Mouse (Mus musculus): Measurements from ENCODE around the gene Dnajc22. TPM values are rescaled to one million over a fixed set of nuclear protein-coding genes. Genes with fewer than 3 reads are reported as not detected.

Gene Dnajc22
- total RNA-seq (2023): not detected

DNA sequence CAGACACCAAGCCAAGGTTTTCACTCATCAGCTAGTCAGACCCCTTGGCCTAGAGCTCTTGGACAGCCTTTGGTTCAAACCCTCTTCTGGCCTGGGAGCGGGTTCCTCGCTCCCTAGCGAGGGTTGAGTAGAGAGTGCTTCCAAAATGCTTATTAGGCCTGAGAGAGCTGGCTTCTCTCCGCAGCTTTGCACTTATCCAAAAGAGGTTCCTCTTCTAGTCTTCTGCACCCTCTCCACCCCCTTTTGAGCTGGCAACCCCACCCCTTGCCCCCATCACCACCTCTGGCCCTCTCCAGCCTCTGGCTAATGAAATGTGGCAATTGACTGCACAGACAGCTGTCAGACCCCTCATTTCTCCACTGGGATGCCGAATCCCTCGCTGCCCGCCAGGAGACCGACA is at the start of gene Dnajc22:
Dnajc22 (plus strand) TSS at position 301 of the 400 bp plus-strand sequence.

DNA sequence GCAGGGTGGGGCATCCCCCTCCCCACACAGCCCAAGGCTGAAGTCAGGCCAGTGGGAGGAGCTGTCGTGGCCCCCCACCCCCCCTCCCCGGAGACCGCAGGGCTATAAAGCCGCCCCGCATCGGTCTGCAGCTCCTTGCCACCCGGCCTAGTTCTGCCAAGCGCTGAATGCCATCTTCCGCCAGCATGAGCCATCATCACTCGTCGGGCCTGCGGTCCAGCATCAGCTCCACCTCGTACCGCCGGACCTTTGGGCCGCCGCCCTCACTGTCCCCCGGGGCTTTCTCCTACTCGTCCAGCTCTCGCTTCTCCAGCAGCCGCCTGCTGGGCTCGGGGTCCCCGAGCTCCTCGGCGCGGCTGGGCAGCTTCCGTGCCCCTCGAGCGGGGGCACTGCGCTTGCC is 37.9 kb upstream of the Dnajc22 start, which contains the start of gene Prph:
Prph (plus strand) TSS at position 135 of the 400 bp plus-strand sequence.

DNA sequence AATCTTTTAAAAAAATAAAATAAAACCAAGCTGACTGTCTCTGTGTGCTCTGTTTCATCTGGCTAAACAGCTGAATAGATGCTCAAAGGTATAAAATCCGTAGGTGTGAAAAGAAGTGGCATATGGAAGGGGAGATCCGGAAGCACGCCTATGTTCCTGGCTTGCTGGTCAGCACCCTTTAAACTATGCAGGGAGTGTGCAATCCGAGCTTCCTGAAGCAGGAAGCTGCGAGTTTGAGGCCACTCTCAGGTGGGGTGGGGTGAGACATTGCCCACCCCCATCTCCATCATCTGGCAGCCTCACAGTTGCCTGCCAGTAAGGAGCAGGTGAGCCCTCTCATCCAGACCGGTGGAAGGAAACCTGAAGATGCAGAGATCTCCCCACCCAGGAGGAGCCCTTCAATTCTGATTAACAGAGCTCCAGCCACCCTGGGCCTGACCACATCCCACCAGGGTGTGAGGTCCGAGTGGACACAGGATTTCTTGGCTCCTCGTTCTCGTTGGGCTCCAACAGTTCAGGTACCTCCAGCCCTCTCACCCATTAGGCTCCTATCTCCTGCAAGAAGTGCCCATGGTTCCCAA is 18.9 kb upstream of the Dnajc22 start, which contains the start of gene Troap:
Troap (plus strand) TSS at position 557 of the 581 bp plus-strand sequence.

DNA sequence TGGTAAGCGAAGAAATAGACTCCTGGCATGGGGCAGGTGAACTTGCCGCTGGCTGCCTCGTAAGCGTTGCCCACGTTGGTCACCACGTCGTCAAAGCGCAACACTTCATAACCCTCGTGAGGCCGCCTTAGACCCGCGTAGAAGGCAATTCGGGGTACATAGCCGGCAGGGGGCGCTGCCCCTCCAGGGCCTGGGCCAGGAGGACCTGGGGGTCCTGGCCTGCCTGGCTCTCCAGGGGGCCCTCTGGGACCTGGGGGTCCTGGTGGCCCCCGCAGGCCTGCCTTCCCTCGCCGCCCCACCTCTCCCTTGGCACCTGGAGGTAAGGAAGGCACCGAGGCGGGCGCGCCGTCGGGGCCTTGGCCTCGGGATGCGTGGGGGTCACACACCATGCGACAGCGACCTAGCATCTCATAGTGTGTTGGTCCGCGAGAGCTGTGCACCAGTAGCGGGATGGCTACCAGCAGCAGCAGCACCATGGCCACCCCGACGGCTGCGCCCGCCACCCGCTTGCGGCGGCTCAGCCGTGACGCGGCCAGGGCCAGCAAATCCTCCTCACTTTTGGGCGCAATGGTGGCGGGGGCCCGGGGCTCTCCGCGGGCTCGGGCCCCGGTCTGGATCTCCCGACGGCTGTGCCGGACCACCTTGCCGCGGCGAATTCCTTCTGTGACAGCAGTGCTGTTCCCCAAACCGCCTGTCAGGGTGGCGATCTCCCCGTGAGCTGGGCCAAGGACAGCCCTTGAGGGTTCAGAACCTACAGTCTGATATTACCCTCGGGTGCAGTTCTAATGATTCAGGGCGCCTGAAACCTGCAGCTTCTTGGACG is 5.5 kb upstream of the Dnajc22 start, which contains the start of gene C1ql4:
C1ql4 (minus strand) TSS at position 565 of the 823 bp plus-strand sequence.

DNA sequence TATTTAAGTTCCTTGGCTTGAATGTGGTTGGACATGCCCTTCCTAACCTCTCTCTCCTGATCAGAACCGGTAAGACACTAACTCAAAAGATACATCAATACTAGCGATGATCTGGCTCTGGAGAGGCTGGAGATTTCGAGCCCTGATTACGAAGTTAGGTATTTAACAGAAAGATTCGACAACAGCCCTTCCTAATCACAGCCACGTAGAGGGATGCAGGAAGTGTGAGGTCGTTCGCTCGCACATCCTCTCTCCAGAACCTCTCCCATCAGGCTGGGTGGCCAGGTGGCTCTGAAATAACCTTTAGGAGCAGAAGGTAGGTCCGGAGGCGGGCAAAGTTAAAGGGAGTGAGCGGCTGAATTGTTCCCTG is 32.7 kb downstream of the Dnajc22 start, which contains the start of gene Spats2:
Spats2 (plus strand) TSS at position 206 of the 370 bp plus-strand sequence.

Other genes starting within 250 kb of the Dnajc22 start
- gene Kmt2d, start 222.0 kb upstream of the Dnajc22 start, total RNA-seq (2023): 276 TPM
- gene Rhebl1, start 198.6 kb upstream of the Dnajc22 start, total RNA-seq (2023): 24.9 TPM
- gene Dhh, start 194.6 kb upstream of the Dnajc22 start, total RNA-seq (2023): not detected
- 388 TPM for gene Lmbr1l, start 174.9 kb upstream of the Dnajc22 start, total RNA-seq (2023)
- gene Tuba1b, start 158.6 kb upstream of the Dnajc22 start, total RNA-seq (2023): 217 TPM
- gene Gm49450, start 139.6 kb upstream of the Dnajc22 start, total RNA-seq (2023): not detected
- gene Tuba1a, start 139.5 kb upstream of the Dnajc22 start, total RNA-seq (2023): 261 TPM
- 64.0 TPM for gene Tuba1c, start 63.3 kb upstream of the Dnajc22 start, total RNA-seq (2023)
- not detected for gene Prph, start 38.0 kb upstream of the Dnajc22 start, total RNA-seq (2023)
- gene Troap, start 18.6 kb upstream of the Dnajc22 start, total RNA-seq (2023): 2.3 TPM
- gene C1ql4, start 5.4 kb upstream of the Dnajc22 start, total RNA-seq (2023): not detected
- not detected for gene Spats2, start 32.7 kb downstream of the Dnajc22 start, total RNA-seq (2023)
- gene Kcnh3, start 131.7 kb downstream of the Dnajc22 start, total RNA-seq (2023): 3.3 TPM
- 131 TPM for gene Mcrs1, start 158.8 kb downstream of the Dnajc22 start, total RNA-seq (2023)
- gene Prpf40b, start 201.9 kb downstream of the Dnajc22 start, total RNA-seq (2023): 16.4 TPM
- not detected for gene Fam186b, start 202.7 kb downstream of the Dnajc22 start, total RNA-seq (2023)